Mouse (Mus musculus) MEL (cell line): ENCODE measurements around the gene Nr1h4. TPM values are rescaled to one million over a fixed set of nuclear protein-coding genes. Genes with fewer than 3 reads are reported as not detected.

Source experiments
- DNase-seq: peaks from one replicate; pipeline ENCODE4 v3.0.0; 2011; ENCODE audit warnings: low read depth, low spot score
- H3K27ac ChIP-seq: 2 replicates; pipeline ENCODE4 v1.5.1; 2012; ENCODE audit warnings: low read depth, mild to moderate bottlenecking, control low read depth, low read length, moderate library complexity; ENCODE audit not compliant: control insufficient read depth
- H3K27me3 ChIP-seq, 2 experiments: fragments of 150-350 bp in 1 of 2; sonication (generic) in 1 of 2; 2 replicates each; pipeline ENCODE4 v1.6.1; 2012; ENCODE audit warnings: low read length in 2 of 2, mild to moderate bottlenecking in 2 of 2, improper control_type of control experiment in 1 of 2, moderate library complexity in 1 of 2; ENCODE audit not compliant: insufficient read depth in 2 of 2, control insufficient read depth in 1 of 2
- H3K36me3 ChIP-seq, 2 experiments: 2 replicates each; pipeline ENCODE4 v1.6.1; 2012 to 2014; ENCODE audit warnings: low read length in 2 of 2, improper control_type of control experiment in 1 of 2, inconsistent platforms in 1 of 2, mild to moderate bottlenecking in 1 of 2; ENCODE audit not compliant: insufficient read depth in 2 of 2, control insufficient read depth in 1 of 2
- H3K4me1 ChIP-seq, 2 experiments: fragments of 150-350 bp in 1 of 2; sonication (generic) in 1 of 2; 2 replicates each; pipeline ENCODE4 v1.6.1; 2012; ENCODE audit warnings: low read length in 2 of 2, improper control_type of control experiment in 1 of 2, mild to moderate bottlenecking in 1 of 2; ENCODE audit not compliant: insufficient read depth in 2 of 2, control insufficient read depth in 1 of 2
- H3K4me3 ChIP-seq, 2 experiments: fragments of 150-350 bp in 1 of 2; sonication (generic) in 1 of 2; 2 replicates each; pipeline ENCODE4 v1.5.1; 2012; ENCODE audit warnings: low read depth in 2 of 2, low read length in 2 of 2, mild to moderate bottlenecking in 2 of 2, moderate library complexity in 2 of 2, control low read depth in 1 of 2, improper control_type of control experiment in 1 of 2; ENCODE audit not compliant: control insufficient read depth in 1 of 2, insufficient read depth in 1 of 2
- H3K79me2 ChIP-seq: 2 replicates; pipeline ENCODE4 v1.6.1; 2012; ENCODE audit warnings: mild to moderate bottlenecking, low read length, moderate library complexity; ENCODE audit not compliant: control insufficient read depth, poor library complexity, insufficient read depth
- H3K9ac ChIP-seq: 2 replicates; pipeline ENCODE4 v1.6.1; 2012; ENCODE audit warnings: low read depth, mild to moderate bottlenecking, control low read depth, low read length, moderate library complexity; ENCODE audit not compliant: control insufficient read depth, poor library complexity, severe bottlenecking
- H3K9me3 ChIP-seq: fragments of 150-350 bp; sonication (generic); replicated peaks from 2 replicates; pipeline ENCODE4 v1.6.1; 2012; ENCODE audit warnings: mild to moderate bottlenecking, low read length, improper control_type of control experiment, moderate library complexity; ENCODE audit not compliant: insufficient read depth
- BHLHE40 ChIP-seq: IDR thresholded peaks from 2 replicates; pipeline ENCODE4 v1.6.1; 2012; ENCODE audit warnings: low read depth, mild to moderate bottlenecking, inconsistent platforms, low read length, improper control_type of control experiment, borderline replicate concordance
- CHD1 ChIP-seq: IDR thresholded peaks from 2 replicates; pipeline ENCODE4 v1.6.1; 2012; ENCODE audit warnings: low read depth, mild to moderate bottlenecking, inconsistent platforms, low read length, improper control_type of control experiment
- CTCF ChIP-seq, 3 experiments: IDR thresholded peaks in 2 of 3; conservative IDR thresholded peaks in 1 of 3; 2 replicates each; pipeline ENCODE4 v1.5.1; 2011 to 2012; ENCODE audit warnings: low read length in 3 of 3, low read depth in 2 of 3, mild to moderate bottlenecking in 2 of 3, improper control_type of control experiment in 1 of 3, inconsistent platforms in 1 of 3, mixed read lengths in 1 of 3, moderate library complexity in 1 of 3; ENCODE audit not compliant: control insufficient read depth in 1 of 3, insufficient read depth in 1 of 3, poor library complexity in 1 of 3, severe bottlenecking in 1 of 3
- ELF1 ChIP-seq: IDR thresholded peaks from 2 replicates; pipeline ENCODE4 v1.6.1; 2014; ENCODE audit warnings: low read depth, mild to moderate bottlenecking, inconsistent platforms, low read length, improper control_type of control experiment, moderate library complexity
- ETS1 ChIP-seq: IDR thresholded peaks from 2 replicates; pipeline ENCODE4 v1.6.1; 2012; ENCODE audit warnings: low read depth, mild to moderate bottlenecking, inconsistent platforms, low read length, improper control_type of control experiment, moderate library complexity
- MAFK ChIP-seq: IDR thresholded peaks from 2 replicates; pipeline ENCODE4 v1.6.1; 2011; ENCODE audit warnings: low read depth, mild to moderate bottlenecking, low read length, improper control_type of control experiment, borderline replicate concordance
- MAX ChIP-seq: IDR thresholded peaks from 2 replicates; pipeline ENCODE4 v1.6.1; 2011; ENCODE audit warnings: low read length, improper control_type of control experiment
- MEF2A ChIP-seq: IDR thresholded peaks from 2 replicates; pipeline ENCODE4 v1.6.1; 2014; ENCODE audit warnings: low read depth, mild to moderate bottlenecking, inconsistent platforms, low read length, improper control_type of control experiment; ENCODE audit not compliant: poor library complexity, insufficient replicate concordance, severe bottlenecking; ENCODE audit errors: extremely low read depth
- NELFE ChIP-seq: IDR thresholded peaks from 2 replicates; pipeline ENCODE4 v1.6.1; 2011; ENCODE audit warnings: low read depth, low read length, improper control_type of control experiment
- NRF1 ChIP-seq: IDR thresholded peaks from 2 replicates; pipeline ENCODE4 v1.6.1; 2014; ENCODE audit warnings: low read depth, mild to moderate bottlenecking, inconsistent platforms, low read length, improper control_type of control experiment, moderate library complexity; ENCODE audit not compliant: poor library complexity, insufficient read depth, severe bottlenecking
- POLR2AphosphoS2 ChIP-seq: IDR thresholded peaks from 2 replicates; pipeline ENCODE4 v1.6.1; 2011; ENCODE audit warnings: low read length, improper control_type of control experiment
- RAD21 ChIP-seq: IDR thresholded peaks from 2 replicates; pipeline ENCODE4 v1.6.1; 2011; ENCODE audit warnings: mild to moderate bottlenecking, low read depth, low read length, improper control_type of control experiment
- SIN3A ChIP-seq: IDR thresholded peaks from 2 replicates; pipeline ENCODE4 v1.6.1; 2012; ENCODE audit warnings: low read length, improper control_type of control experiment, inconsistent platforms
- SMC3 ChIP-seq: IDR thresholded peaks from 2 replicates; pipeline ENCODE4 v1.6.1; 2011; ENCODE audit warnings: low read depth, low read length, improper control_type of control experiment
- TBP ChIP-seq: IDR thresholded peaks from 2 replicates; pipeline ENCODE4 v1.8.0; 2011; ENCODE audit warnings: low read depth, low read length, improper control_type of control experiment
- TCF12 ChIP-seq: IDR thresholded peaks from 2 replicates; pipeline ENCODE4 v1.6.1; 2014; ENCODE audit warnings: low read depth, mild to moderate bottlenecking, inconsistent platforms, low read length, improper control_type of control experiment, moderate library complexity
- UBTF ChIP-seq: IDR thresholded peaks from 2 replicates; pipeline ENCODE4 v1.6.1; 2012; ENCODE audit warnings: low read depth, mild to moderate bottlenecking, inconsistent platforms, low read length, improper control_type of control experiment, moderate library complexity, borderline replicate concordance; ENCODE audit not compliant: insufficient read depth
- USF1 ChIP-seq: IDR thresholded peaks from 2 replicates; pipeline ENCODE4 v1.6.1; 2014; ENCODE audit warnings: low read depth, mild to moderate bottlenecking, inconsistent platforms, low read length, improper control_type of control experiment, moderate library complexity
- USF2 ChIP-seq, 2 experiments: IDR thresholded peaks; 2 replicates each; pipeline ENCODE4 v1.6.1; 2011 to 2012; ENCODE audit warnings: improper control_type of control experiment in 2 of 2, low read length in 2 of 2, borderline replicate concordance in 1 of 2, inconsistent platforms in 1 of 2, low read depth in 1 of 2, mild to moderate bottlenecking in 1 of 2; ENCODE audit not compliant: insufficient read depth in 1 of 2
- ZKSCAN1 ChIP-seq: IDR thresholded peaks from 2 replicates; pipeline ENCODE4 v1.6.1; 2012; ENCODE audit warnings: low read depth, mild to moderate bottlenecking, inconsistent platforms, low read length, improper control_type of control experiment, moderate library complexity
- polyA plus RNA-seq, 2 experiments: library from polyadenylated mRNA; stranded (reverse) in 1 of 2; unstranded in 1 of 2; fragments of >175 nt in 1 of 2; fragments of >200 nt in 1 of 2; gene quantifications; 2 replicates each; pipeline versions ENCODE4 v1.2.1 to v1.2.4; 2012; ENCODE audit warnings: low replicate concordance in 2 of 2, low read depth in 1 of 2; ENCODE audit not compliant: insufficient read length in 2 of 2, insufficient read depth in 1 of 2, missing spikeins in 1 of 2
- total RNA-seq: library from RNA; depleted of rRNA; stranded (reverse); fragments of 300-350 nt; gene quantifications from 2 replicates; pipeline ENCODE4 v1.2.3, GENCODE M21; 2012

The Nr1h4 gene
- total and polyA plus RNA-seq, 3 experiments = not detected

DNA sequence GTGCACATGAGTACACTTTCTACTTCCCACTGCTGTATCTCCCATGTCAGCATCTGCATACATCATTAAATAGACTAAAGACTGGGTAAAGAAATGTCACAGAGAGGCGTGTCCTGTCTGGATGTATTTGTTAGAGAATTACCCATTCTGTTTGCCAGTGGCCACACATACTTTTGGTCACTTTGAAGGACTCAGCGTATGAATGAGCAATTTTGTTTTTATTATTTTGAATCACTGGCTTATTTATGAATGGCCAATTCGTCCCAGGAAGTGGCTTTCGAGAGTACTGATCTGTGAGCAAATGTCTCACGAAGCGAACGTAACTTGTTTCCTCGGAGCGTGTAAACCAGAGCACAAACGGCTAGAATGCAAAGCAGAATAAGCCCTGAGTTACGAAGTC, 72.4 kb downstream of the Nr1h4 start:
- no peak overlapping the region for H3K9ac ChIP-seq
- peaks cover 0 to 2% of the 10 kb centered on the region in 2 experiments; a peak in 2 of 4 replicates for H3K27me3 ChIP-seq
- H3K79me2 ChIP-seq = no peaks in the 10 kb centered on the region
- peaks cover 0 to 21% of the 10 kb centered on the region in 2 experiments; a peak in 2 of 4 replicates for H3K36me3 ChIP-seq
- DNase-seq = no peak
- TF ChIP-seq MAFK = no peak
- no peak for TF ChIP-seq USF2 (IDR thresholded peaks at IDR 0.05; ENCODE audit: borderline replicate concordance in 1 of 2, insufficient read depth in 1 of 2, low read depth in 1 of 2, low read length in 2 of 2)
- no peak for TF ChIP-seq POLR2AphosphoS2
- TF ChIP-seq, all 39 proteins: peak for 0
- Histone ChIP-seq H3K27ac (no peak overlapping the region), H3K4me3 (no peak overlapping the region), H3K9me3 (no peaks in the 10 kb centered on the region), H3K4me1 (peaks cover 15 to 16% of the 10 kb centered on the region in 2 experiments)

DNA sequence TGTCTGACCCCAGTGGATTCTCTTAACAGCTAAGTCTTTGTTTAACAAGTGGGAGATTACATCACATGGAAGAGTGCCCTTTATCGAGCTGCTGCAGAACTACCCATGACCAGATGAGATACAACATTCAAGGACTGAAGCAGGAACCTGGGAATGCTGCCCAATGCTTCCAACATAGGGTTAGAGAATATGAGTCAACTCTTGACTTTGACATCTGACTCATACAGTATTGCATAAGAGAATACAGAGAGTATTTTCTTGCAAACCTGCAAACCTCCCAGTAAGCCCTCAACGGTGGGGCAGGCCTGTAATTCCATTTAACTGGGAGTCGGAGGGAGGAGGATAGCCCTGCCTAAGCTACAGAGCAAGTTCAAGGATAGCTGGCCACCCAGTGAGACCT, 74.6 kb downstream of the Nr1h4 start:
- Histone ChIP-seq H3K4me3 (no peak overlapping the region), H3K9me3 (no peaks in the 10 kb centered on the region), H3K9ac (no peak overlapping the region), H3K79me2 (no peaks in the 10 kb centered on the region), H3K4me1 (peaks cover 8% of the 10 kb centered on the region in 2 experiments), H3K27me3 (peaks cover 1 to 3% of the 10 kb centered on the region in 2 experiments; a peak in 2 of 4 replicates), H3K36me3 (peaks cover 0 to 6% of the 10 kb centered on the region in 2 experiments; a peak in 2 of 4 replicates), H3K27ac (no peak overlapping the region)
- no peak for TF ChIP-seq CHD1
- no peak for TF ChIP-seq POLR2AphosphoS2
- no peak for TF ChIP-seq ZKSCAN1
- no peak for TF ChIP-seq ELF1
- TF ChIP-seq BHLHE40 = no peak
- no peak for TF ChIP-seq RAD21
- TF ChIP-seq CTCF (IDR thresholded peaks at IDR 0.05 in 2 of 3, conservative IDR thresholded peaks at IDR 0.05 in 1 of 3; ENCODE audit: control insufficient read depth in 1 of 3, insufficient read depth in 1 of 3, low read depth in 2 of 3, low read length in 3 of 3, poor library complexity in 1 of 3, severe bottlenecking in 1 of 3) = no peak
- no peak for TF ChIP-seq NELFE
- TF ChIP-seq TBP = no peak
- TF ChIP-seq MEF2A = no peak
- no peak for DNase-seq

DNA sequence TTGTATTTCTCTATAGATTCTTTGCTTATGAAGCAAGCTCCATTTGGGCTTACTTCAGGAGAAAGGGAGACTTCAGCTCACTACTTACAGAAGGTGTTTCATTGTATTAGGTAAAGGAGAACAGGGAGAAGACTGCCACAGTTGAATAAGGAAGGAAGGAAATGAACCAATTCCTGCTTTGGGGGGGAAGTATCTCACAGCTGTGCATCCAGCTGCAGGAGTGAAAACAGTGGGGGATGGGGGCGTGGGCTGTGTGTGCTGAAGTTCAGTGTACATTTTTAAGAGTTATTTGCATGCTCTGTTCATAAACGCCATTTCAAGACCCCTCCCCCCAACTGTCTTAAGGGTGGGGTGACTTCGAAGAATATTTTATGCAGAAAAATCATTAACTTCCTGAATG, 79.6 kb downstream of the Nr1h4 start:
- Histone ChIP-seq H3K27ac (no peak overlapping the region), H3K36me3 (no peaks in the 10 kb centered on the region), H3K9me3 (no peaks in the 10 kb centered on the region), H3K9ac (no peak overlapping the region), H3K4me1 (no peaks in the 10 kb centered on the region), H3K27me3 (peaks cover 3% of the 10 kb centered on the region in 2 experiments; a peak in 3 of 4 replicates), H3K79me2 (no peaks in the 10 kb centered on the region), H3K4me3 (no peak overlapping the region)
- TF ChIP-seq CHD1 = no peak
- TF ChIP-seq CTCF (IDR thresholded peaks at IDR 0.05 in 2 of 3, conservative IDR thresholded peaks at IDR 0.05 in 1 of 3; ENCODE audit: control insufficient read depth in 1 of 3, insufficient read depth in 1 of 3, low read depth in 2 of 3, low read length in 3 of 3, poor library complexity in 1 of 3, severe bottlenecking in 1 of 3) = no peak
- TF ChIP-seq ZKSCAN1 = no peak
- no peak for TF ChIP-seq ETS1
- TF ChIP-seq USF1 = no peak
- TF ChIP-seq UBTF = no peak
- TF ChIP-seq USF2 (IDR thresholded peaks at IDR 0.05; ENCODE audit: borderline replicate concordance in 1 of 2, insufficient read depth in 1 of 2, low read depth in 1 of 2, low read length in 2 of 2) = no peak
- no peak for TF ChIP-seq SMC3
- no peak for TF ChIP-seq SIN3A
- no peak for TF ChIP-seq TCF12
- TF ChIP-seq NRF1 = no peak
- no peak for TF ChIP-seq ELF1
- TF ChIP-seq NELFE = no peak
- no peak for TF ChIP-seq RAD21
- TF ChIP-seq MAX = no peak
- no peak for DNase-seq
